Mouse (Mus musculus) myocyte (in vitro differentiated cells): Measurements from ENCODE around the gene Cyp2j9. TPM values are rescaled to one million over a fixed set of nuclear protein-coding genes. Genes with fewer than 3 reads are reported as not detected.

ENCODE experiments used
- H3K27me3 ChIP-seq: one replicate; pipeline ENCODE4 v1.6.1; 2011; ENCODE audit not compliant: control insufficient read depth, insufficient read depth, insufficient read length
- H3K36me3 ChIP-seq: one replicate; pipeline ENCODE4 v1.6.1; 2011; ENCODE audit not compliant: control insufficient read depth, insufficient read depth
- H3K4me2 ChIP-seq: one replicate; pipeline ENCODE4 v1.6.1; 2011; ENCODE audit warnings: low read depth, control low read depth
- H3K4me3 ChIP-seq: one replicate; pipeline ENCODE4 v1.5.1; 2011; ENCODE audit warnings: mild to moderate bottlenecking, control low read depth, moderate library complexity
- H3K79me2 ChIP-seq: one replicate; pipeline ENCODE4 v1.6.1; 2011; ENCODE audit not compliant: control insufficient read depth, insufficient read depth
- H3ac ChIP-seq: one replicate; pipeline ENCODE4 v1.6.1; 2011; ENCODE audit not compliant: control insufficient read depth, insufficient read length
- CEBPB ChIP-seq: IDR thresholded peaks from 2 replicates; pipeline ENCODE4 v1.6.1; 2011; ENCODE audit warnings: mild to moderate bottlenecking, moderate library complexity; ENCODE audit not compliant: poor library complexity, insufficient read depth, severe bottlenecking
- E2F4 ChIP-seq: IDR thresholded peaks from one replicate; pipeline ENCODE4 v1.6.1; 2011; ENCODE audit warnings: mild to moderate bottlenecking, control low read depth, moderate library complexity; ENCODE audit not compliant: insufficient read depth
- MAX ChIP-seq: IDR thresholded peaks from one replicate; pipeline ENCODE4 v1.6.1; 2011; ENCODE audit warnings: low read depth, mild to moderate bottlenecking, control low read depth
- MYOD1 ChIP-seq, 3 experiments: IDR thresholded peaks; one replicate each; pipeline ENCODE4 v1.6.1; 2011; ENCODE audit warnings: control low read depth in 2 of 3, low read depth in 2 of 3, mild to moderate bottlenecking in 2 of 3, moderate library complexity in 1 of 3; ENCODE audit not compliant: insufficient read length in 2 of 3, control insufficient read depth in 1 of 3
- MYOG ChIP-seq, 3 experiments: IDR thresholded peaks; one replicate each; pipeline ENCODE4 v1.6.1; 2011; ENCODE audit warnings: control low read depth in 2 of 3, low read depth in 2 of 3, mild to moderate bottlenecking in 2 of 3; ENCODE audit not compliant: insufficient read length in 2 of 3, control insufficient read depth in 1 of 3, insufficient read depth in 1 of 3
- POLR2A ChIP-seq: IDR thresholded peaks from one replicate; pipeline ENCODE4 v1.6.1; 2011; ENCODE audit warnings: low read depth, mild to moderate bottlenecking, control low read depth, moderate library complexity; ENCODE audit not compliant: insufficient read length
- POLR2AphosphoS2 ChIP-seq: IDR thresholded peaks from one replicate; pipeline ENCODE4 v1.6.1; 2011; ENCODE audit warnings: low read depth, control low read depth; ENCODE audit not compliant: insufficient read length
- REST ChIP-seq: IDR thresholded peaks from one replicate; pipeline ENCODE4 v1.6.1; 2011; ENCODE audit warnings: mild to moderate bottlenecking, control low read depth, moderate library complexity; ENCODE audit not compliant: insufficient read depth, insufficient read length
- SRF ChIP-seq: IDR thresholded peaks from one replicate; pipeline ENCODE4 v1.6.1; 2011; ENCODE audit warnings: low read depth; ENCODE audit not compliant: control insufficient read depth, insufficient read length
- TCF12 ChIP-seq: IDR thresholded peaks from one replicate; pipeline ENCODE4 v1.6.1; 2011; ENCODE audit warnings: mild to moderate bottlenecking, control low read depth; ENCODE audit not compliant: poor library complexity, insufficient read depth, severe bottlenecking
- TCF3 ChIP-seq: IDR thresholded peaks from one replicate; pipeline ENCODE4 v1.6.1; 2011; ENCODE audit warnings: low read depth, control low read depth; ENCODE audit not compliant: insufficient read length
- USF1 ChIP-seq: IDR thresholded peaks from one replicate; pipeline ENCODE4 v1.6.1; 2011; ENCODE audit warnings: low read depth, mild to moderate bottlenecking, control low read depth, moderate library complexity
- polyA plus RNA-seq: library from polyadenylated mRNA; unstranded; fragments of >200 nt; fragmentation: generic; extraction: Trizol; gene quantifications from one replicate; pipeline ENCODE4 v1.2.1, GENCODE M21; 2012; ENCODE audit warnings: missing spikeins

The Cyp2j9 gene
- polyA plus RNA-seq, 1 experiment = 0.05 TPM

DNA sequence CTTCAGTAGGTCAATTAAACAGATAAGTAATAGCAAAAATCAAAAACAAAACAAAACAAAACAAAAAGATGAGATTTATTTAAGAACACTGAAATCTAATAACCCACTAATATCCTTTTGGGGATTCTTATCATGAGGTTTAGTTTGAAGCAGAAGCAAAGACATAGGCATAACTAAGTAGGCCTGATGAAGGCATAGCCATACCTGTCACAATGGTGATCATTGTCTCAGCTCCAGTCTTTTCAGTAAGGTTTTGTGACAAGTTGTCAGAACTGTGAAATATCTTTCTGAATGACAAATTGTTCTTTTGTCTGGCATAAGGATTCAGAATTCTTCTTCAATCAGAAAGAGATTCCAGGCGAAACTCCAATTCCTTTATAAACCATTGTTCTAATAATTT lies 31.6 kb downstream of the Cyp2j9 start:
- H3ac ChIP-seq = no peak overlapping the region
- no peaks in the 10 kb centered on the region for H3K36me3 ChIP-seq
- no peak overlapping the region for H3K4me2 ChIP-seq
- no peaks in the 10 kb centered on the region for H3K27me3 ChIP-seq
- TF ChIP-seq CEBPB = no peak
- TF ChIP-seq MYOG (IDR thresholded peaks at IDR 0.05; ENCODE audit: control insufficient read depth in 1 of 3, insufficient read depth in 1 of 3, insufficient read length in 2 of 3, low read depth in 2 of 3) = no peak
- TF ChIP-seq TCF3 = no peak
- TF ChIP-seq USF1 = no peak
- no peak overlapping the region for H3K4me3 ChIP-seq
- H3K79me2 ChIP-seq = no peaks in the 10 kb centered on the region

DNA sequence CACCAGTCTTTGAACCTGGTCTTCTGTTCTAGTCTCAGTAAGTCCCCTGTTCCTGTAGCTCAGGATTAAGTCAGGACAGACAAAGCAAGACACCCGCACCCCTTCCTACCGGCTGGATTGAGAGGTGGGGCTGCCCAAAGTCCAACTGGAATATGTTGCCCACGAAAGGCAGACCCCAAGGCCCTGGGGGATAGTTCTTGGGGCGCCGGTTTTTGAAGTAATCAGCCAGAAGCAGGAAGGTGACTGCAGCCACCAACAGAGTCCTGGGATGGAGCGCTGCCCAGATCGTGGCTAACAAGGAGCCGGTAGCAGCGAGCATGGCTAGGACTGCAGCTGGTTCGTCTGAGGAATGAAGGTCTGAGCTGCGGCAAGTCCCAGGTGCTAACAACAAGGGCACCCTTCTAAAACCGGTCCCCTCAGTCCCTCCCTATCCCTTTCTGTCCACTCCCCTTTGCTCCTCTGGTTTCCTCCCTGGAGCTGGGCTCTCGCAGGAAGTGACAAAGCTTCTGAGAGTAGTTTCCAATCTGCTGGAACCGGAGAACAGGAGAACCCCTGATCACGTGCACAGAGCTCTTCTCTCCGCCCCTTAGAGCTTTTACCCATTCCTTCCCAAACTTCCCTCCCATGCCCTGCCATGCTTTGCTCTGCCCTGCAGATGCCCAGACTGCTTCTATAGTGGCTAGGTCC lies 38.1 kb downstream of the Cyp2j9 start, which contains the start of gene Cyp2j6:
TSS of gene Cyp2j6 (minus strand) at position 529 of the 687 bp plus-strand sequence.
- H3K79me2 ChIP-seq = no peaks in the 10 kb centered on the region
- no peaks in the 10 kb centered on the region for H3K36me3 ChIP-seq
- H3K27me3 ChIP-seq = no peaks in the 10 kb centered on the region
- TF ChIP-seq POLR2AphosphoS2 = no peak
- TF ChIP-seq SRF = no peak
- no peak for TF ChIP-seq MYOG (IDR thresholded peaks at IDR 0.05; ENCODE audit: control insufficient read depth in 1 of 3, insufficient read depth in 1 of 3, insufficient read length in 2 of 3, low read depth in 2 of 3)
- peak; percentile 92 for TF ChIP-seq USF1
- TF ChIP-seq POLR2A = peak; percentile 23
- no peak for TF ChIP-seq REST
- peak within 1 kb of the TSS; percentile 19 for H3K4me3 ChIP-seq
- no peak within 1 kb of the TSS for H3ac ChIP-seq
- peak within 1 kb of the TSS; percentile 32 for H3K4me2 ChIP-seq

- Histone ChIP-seq H3K27me3 (no peaks in the 10 kb centered on the region), H3K79me2 (no peaks in the 10 kb centered on the region), H3K4me2 (no peak overlapping the region), H3ac (no peak overlapping the region), H3K4me3 (no peak overlapping the region), H3K36me3 (no peaks in the 10 kb centered on the region)
- TF ChIP-seq USF1 (no peak), SRF (no peak), MYOD1 (IDR thresholded peaks at IDR 0.05; ENCODE audit: control insufficient read depth in 1 of 3, insufficient read length in 2 of 3, low read depth in 2 of 3) (no peak), POLR2AphosphoS2 (no peak), REST (no peak), TCF12 (no peak), TCF3 (no peak), E2F4 (no peak), MYOG (IDR thresholded peaks at IDR 0.05; ENCODE audit: control insufficient read depth in 1 of 3, insufficient read depth in 1 of 3, insufficient read length in 2 of 3, low read depth in 2 of 3) (no peak), CEBPB (no peak), MAX (no peak), POLR2A (no peak)
Observed at GRCm38 (mm10) chr4:96551619-96552018, 39.8 kb downstream of the Cyp2j9 start.

GRCm38 (mm10) chr4:96545976-96546375 lies 45.4 kb downstream of the Cyp2j9 start:
- no peaks in the 10 kb centered on the region for H3K27me3 ChIP-seq
- TF ChIP-seq TCF12 (no peak), MYOD1 (IDR thresholded peaks at IDR 0.05; ENCODE audit: control insufficient read depth in 1 of 3, insufficient read length in 2 of 3, low read depth in 2 of 3) (no peak), POLR2A (no peak)
- no peaks in the 10 kb centered on the region for H3K79me2 ChIP-seq
- no peaks in the 10 kb centered on the region for H3K36me3 ChIP-seq
- H3K4me2 ChIP-seq = no peak overlapping the region
- H3ac ChIP-seq = no peak overlapping the region
- no peak overlapping the region for H3K4me3 ChIP-seq

DNA sequence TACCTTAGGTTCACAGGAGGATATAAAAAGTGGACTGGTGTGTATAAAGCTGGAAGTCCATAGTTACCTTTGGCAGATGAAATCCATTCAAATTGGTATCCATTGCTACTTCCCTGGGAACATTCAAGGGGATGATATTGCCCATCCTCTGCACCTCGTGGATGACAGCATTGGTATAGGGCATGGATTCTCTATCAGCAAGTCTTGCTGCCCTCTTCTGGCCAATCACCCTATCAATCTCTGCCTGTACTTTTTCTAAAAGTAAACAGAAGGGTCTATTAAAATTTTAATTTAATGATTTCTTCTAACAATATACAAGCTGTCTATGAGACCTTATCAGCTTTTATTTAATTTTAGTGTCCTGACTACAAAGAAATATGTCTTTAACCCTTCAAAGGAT lies 65.6 kb downstream of the Cyp2j9 start:
- Histone ChIP-seq H3K4me2 (no peak overlapping the region), H3K27me3 (no peaks in the 10 kb centered on the region), H3K36me3 (no peaks in the 10 kb centered on the region), H3ac (no peak overlapping the region), H3K4me3 (no peak overlapping the region), H3K79me2 (no peaks in the 10 kb centered on the region)
- no peak for TF ChIP-seq REST
- no peak for TF ChIP-seq MAX
- TF ChIP-seq TCF3 = no peak
- no peak for TF ChIP-seq MYOG (IDR thresholded peaks at IDR 0.05; ENCODE audit: control insufficient read depth in 1 of 3, insufficient read depth in 1 of 3, insufficient read length in 2 of 3, low read depth in 2 of 3)
- no peak for TF ChIP-seq USF1
- no peak for TF ChIP-seq POLR2AphosphoS2
- no peak for TF ChIP-seq E2F4
- TF ChIP-seq SRF = no peak
- no peak for TF ChIP-seq CEBPB
- no peak for TF ChIP-seq MYOD1 (IDR thresholded peaks at IDR 0.05; ENCODE audit: control insufficient read depth in 1 of 3, insufficient read length in 2 of 3, low read depth in 2 of 3)
- TF ChIP-seq TCF12 = no peak
- TF ChIP-seq POLR2A = no peak
